Mouse (Mus musculus) splenic B cell, adult 2 months (primary cell): ENCODE data around the gene Sucla2.
"Not testable (repeated sequence)": the region's sequence is repeated elsewhere in the genome, so short reads cannot be mapped to it uniquely, and the experiment has no call there.

ENCODE experiments used
- DNase-seq: peaks from one replicate; pipeline ENCODE4 v3.0.0-alpha.2; 2011; ENCODE audit warnings: low read depth, low spot score
- H3K27me3 ChIP-seq: 2 replicates; pipeline ENCODE4 v1.6.1; 2012; ENCODE audit warnings: mild to moderate bottlenecking, low read length, moderate library complexity, mixed read lengths; ENCODE audit not compliant: control insufficient read depth, poor library complexity, insufficient read depth, severe bottlenecking
- H3K36me3 ChIP-seq: 2 replicates; pipeline ENCODE4 v1.6.1; 2012; ENCODE audit warnings: mild to moderate bottlenecking, low read length, moderate library complexity, mixed read lengths; ENCODE audit not compliant: control insufficient read depth, poor library complexity, insufficient read depth, severe bottlenecking

Gene Sucla2

DNA sequence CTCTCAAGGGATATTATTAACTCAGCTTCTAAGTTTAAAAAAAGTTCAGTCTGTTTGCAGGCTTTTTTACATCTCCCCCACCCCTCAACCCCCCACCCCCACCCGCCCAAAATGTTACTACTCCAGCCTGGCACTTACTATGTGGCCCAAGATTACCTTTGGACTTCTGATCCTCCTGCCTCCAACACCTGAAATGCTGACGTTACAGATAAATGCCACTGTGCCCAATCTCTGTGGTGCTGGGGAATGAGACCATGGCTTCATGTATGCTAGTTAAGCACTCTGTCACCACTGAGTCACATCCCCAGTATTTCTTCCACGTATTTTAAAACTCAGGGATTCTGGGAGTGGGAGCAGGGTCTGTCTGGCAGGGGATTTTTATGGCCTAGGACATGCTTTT lies 25.2 kb downstream of the Sucla2 start:
- no peak for DNase-seq
- no peaks in the 10 kb centered on the region for H3K27me3 ChIP-seq
- no peaks in the 10 kb centered on the region for H3K36me3 ChIP-seq

DNA sequence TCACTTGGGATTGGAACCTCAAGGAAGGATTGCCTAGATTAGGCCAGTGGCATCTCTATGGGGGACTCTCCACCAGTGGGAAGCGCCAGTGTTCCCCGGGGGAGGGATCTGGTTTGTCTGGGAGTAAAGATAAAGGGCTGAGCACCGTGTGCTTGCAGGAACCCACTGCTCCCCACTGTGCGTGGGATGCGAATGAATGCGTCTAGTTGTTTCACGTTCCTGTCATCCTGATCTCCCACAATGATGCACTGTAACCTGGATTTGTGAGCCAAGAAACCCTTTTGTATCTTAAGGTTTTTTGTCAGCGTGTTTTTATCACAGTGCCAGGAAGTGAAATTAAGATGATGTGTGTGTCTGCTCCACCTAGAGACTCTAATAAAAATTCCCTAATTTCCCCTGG lies 25.6 kb downstream of the Sucla2 start:
- H3K27me3 ChIP-seq = no peaks in the 10 kb centered on the region
- no peak for DNase-seq
- no peaks in the 10 kb centered on the region for H3K36me3 ChIP-seq

DNA sequence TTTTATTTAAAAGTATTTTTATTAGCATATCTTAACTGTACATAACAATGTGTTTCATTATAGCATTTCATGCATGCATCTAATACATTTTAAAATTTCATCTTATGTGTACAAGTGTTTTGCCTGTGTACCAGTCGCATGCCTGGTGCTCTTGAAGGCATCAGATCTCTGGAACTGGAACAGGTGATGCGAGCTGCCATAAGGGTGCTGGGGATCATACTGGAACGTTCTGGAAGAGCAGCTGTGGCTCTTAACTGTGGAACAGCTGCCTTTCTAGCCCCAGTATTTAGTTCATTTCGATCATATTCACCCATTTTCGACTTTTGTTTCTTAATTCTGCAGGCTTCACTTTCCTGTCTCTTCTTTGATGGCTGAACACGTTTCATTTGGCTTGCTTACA lies 26.0 kb downstream of the Sucla2 start:
- no peak for DNase-seq
- Histone ChIP-seq H3K36me3 (no peaks in the 10 kb centered on the region), H3K27me3 (no peaks in the 10 kb centered on the region)

DNA sequence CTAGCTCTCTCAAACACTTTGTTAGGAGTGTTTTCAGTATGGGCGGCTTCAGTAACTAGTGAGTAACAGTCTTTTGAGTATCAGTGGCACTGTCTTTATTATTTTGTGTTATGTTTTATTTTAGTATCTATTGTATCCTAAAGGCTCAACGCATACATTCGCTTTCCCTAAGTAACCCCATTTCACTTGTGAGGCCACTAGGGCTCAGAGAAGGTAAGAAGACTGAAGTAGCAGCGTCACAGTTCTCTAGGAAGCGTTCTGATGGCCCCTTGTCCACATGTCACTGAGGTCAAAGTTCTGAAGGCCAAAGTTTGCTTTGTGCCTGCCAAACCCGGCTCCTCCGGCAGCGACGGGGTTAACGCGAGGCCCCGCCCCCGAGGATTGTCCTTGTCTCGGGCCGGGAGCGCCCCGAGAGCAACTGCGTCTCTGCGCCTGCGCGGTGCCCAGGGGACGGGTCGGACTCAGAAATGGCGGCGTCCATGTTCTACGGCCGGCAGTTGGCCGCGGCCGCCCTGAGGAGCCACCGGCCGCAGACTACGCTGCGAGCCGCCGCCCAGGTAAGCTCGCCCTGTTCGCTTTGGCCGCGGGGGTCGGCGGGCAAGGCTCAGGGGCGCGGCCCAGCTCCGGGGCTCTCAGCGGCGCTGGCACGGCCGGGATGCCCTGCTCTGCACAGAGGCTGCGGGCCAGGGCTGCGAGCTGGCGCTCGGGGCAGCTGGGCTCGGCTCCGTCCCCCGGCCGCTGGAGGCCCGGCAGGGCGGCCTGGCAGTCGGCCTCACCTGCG lies 27.4 kb downstream of the Sucla2 start:
- no peaks in the 10 kb centered on the region for H3K27me3 ChIP-seq
- DNase-seq = peak; percentile 95
- H3K36me3 ChIP-seq = no peaks in the 10 kb centered on the region

DNA sequence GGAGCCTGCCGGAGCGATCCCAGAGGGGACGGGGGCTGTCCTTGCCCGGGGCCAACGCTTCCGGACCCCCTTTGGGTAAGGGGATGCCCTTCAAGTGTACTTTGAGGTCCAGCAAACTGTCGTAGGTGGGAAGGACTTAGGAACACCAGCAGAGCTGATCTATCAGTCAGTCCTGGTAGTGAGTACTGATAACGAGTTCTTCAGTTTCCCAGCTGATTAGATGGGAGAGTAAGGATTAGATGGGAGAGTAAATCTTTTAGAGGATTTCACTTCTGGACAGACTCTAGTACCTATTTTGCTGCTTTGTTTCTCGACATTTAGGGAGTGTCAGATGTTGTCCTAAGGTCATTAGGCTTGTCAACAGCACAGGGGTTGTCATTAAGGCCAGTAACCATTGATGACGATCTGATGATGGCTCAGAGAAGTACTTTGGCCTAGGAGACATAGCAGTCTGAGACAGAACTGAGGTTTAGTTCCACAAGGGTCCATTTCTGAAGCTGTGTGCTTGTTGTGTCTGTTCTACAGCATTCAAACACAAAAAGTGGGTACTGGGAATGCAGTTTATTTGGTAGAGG lies 28.1 kb downstream of the Sucla2 start:
- Histone ChIP-seq H3K36me3 (no peaks in the 10 kb centered on the region), H3K27me3 (no peaks in the 10 kb centered on the region)
- peak; percentile 3 for DNase-seq

DNA sequence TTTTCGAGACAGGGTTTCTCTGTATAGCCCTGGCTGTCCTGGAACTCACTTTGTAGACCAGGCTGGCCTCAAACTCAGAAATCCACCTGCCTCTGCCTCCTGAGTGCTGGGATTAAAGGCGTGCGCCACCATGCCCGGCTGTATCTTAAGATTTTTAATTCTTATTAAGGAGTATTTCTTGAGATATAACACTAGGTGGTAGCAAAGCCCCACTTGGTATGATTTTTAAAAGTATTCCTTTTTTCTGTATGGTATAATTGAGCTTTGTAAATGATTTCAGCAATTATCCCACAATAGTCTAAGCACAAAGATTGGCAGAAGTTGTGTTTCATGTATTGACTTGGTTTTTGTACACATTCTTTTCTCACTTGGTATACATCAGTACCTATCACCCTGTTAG lies 44.7 kb downstream of the Sucla2 start:
- not testable (repeated sequence) for DNase-seq, H3K27me3 ChIP-seq, H3K36me3 ChIP-seq

DNA sequence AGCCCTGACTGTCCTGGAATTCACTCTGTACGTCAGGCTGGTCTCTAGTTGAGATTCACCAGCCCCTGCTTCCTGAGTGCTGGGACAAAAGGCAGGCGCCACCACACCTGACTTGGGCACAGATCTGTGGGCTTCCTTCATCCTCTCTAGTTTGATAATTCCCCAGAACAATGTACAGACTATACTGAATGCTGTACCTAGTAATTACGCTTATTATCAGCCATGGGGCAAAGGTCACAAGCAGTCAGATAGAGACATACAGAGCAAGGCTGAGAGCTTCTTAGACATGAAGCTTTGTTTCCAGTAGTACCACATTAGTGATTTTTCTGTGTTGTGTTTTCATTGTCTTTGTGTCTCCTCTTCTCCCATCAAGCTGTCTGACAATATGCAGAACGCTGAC lies 46.0 kb downstream of the Sucla2 start:
- no peaks in the 10 kb centered on the region for H3K27me3 ChIP-seq
- no peak for DNase-seq
- no peaks in the 10 kb centered on the region; the same call in 1 of the 2 replicates for H3K36me3 ChIP-seq

DNA sequence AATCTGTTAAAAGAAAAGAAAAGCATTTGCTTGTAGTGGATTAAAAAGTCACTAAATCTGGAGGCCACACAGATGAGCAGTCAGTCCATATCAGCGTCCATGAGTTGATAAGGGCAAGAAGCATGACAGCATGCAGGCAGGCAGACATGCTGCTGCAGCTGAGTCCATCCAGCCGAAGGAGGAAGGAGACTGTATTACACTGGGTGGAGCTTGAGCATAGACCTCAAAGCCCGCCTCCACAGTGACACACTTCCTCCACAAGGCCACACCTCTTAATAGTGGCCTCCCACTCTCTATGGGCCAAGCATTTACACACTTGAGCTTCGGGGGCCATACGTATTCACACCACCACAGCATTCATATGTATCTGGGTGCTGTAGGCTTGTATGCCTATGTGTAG lies 48.9 kb downstream of the Sucla2 start:
- no peak for DNase-seq
- Histone ChIP-seq H3K36me3 (no peaks in the 10 kb centered on the region; the same call in 1 of the 2 replicates), H3K27me3 (no peaks in the 10 kb centered on the region)

DNA sequence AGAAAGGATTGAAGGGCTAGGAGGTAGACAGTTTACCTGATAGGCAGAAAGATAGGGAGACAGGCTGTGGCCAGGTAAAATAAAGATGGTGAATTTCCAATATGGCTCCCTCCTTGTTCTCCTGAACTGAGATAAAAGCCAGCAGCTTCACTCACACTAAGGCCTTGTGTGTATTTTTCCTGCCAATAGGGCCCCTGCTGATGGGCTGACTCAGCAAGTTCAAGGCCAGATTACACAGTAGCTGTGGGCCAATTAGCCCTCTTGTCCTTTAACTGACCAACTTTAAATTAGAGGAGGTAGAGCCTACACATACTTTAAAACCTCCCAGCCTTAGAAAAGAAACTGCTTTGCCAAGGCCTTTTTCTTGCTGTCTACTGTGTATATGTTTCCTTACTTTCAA lies 51.2 kb downstream of the Sucla2 start:
- no peak for DNase-seq
- Histone ChIP-seq H3K27me3 (no peaks in the 10 kb centered on the region), H3K36me3 (peaks cover 1% of the 10 kb centered on the region)

DNA sequence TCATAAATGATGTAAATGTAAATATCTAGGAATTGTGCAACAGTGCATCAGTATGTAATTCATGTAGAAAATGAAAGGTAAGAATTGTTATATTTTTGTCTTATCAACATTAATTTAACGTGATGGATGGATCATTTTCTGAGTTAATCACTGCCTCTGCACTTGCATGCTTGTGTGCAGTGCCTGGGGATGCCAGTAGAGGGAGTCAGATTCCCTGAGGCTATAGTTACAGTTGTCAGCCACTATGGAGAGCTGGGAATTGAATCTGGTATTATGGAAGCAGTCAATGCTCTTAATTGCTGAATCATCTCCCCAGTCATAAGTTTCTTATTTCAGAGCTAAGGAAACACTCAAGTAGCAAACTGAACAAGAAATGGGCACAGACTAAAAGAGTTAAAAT lies 63.0 kb downstream of the Sucla2 start:
- H3K36me3 ChIP-seq = peaks cover 4% of the 10 kb centered on the region; the same call in 1 of the 2 replicates
- H3K27me3 ChIP-seq = no peaks in the 10 kb centered on the region
- peak; percentile 15 for DNase-seq

DNA sequence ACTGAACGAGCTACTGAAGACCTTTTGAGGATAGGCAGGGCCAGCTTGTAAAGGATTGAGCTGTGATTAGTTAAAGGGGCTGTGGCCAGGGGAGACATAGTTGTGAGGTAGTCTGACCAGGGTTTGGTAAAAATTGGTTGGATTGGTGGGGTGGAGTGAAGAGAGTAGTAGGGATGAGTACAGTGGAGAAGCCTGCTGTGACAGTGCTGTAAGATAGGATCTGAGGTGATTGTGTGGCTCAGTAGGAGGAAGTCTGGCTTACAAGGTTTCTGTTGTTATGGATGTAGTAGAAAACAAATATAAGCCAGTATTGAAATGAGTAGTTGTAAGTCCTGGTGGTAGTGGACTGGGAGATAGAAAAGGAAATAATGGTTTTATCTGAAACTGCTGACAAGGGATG lies 67.0 kb downstream of the Sucla2 start:
- Histone ChIP-seq H3K27me3 (no peaks in the 10 kb centered on the region), H3K36me3 (0 out of 2 replicates have a peak, but pooled peaks cover 2% of the 10 kb centered on the region)
- DNase-seq = no peak

DNA sequence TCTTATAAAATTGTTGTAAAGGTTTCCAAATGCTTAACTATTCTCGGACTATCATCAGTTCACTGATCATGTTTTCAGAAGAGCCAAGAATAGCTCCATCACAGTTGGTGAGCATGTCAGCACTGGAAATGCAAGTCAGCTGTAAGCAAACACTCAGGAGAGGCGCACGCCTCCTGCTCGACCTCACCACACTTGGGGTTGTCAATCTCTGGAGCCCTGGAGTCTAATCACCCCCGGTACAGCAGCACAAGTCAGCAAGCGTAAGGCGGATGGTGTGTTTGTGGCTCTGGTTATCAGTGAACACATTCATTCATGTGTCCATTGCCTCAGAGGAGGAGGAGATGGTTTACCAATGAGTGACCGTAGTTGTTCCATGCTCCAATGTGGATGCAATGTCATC lies 74.6 kb downstream of the Sucla2 start:
- DNase-seq = no peak

DNA sequence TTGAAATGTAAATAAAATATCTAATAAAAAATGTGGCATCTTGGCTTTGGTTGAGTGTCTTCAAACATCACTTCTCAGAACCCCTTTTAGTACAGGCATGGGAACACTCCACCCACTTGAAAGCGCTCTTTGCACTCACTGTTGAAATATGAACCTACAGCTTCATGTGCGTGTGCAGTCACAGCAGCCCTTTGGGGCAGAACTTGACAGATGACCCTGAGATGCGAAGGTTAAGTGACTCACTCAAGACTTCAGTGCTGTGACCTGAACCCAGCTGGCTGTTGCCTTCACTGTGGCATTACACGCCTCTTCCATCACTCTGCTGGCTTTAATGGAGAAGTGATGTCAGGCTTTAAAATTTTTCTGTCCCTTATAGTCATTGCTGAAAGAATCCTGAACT lies 82.6 kb downstream of the Sucla2 start:
- H3K36me3 ChIP-seq = no peaks in the 10 kb centered on the region
- DNase-seq = no peak
- H3K27me3 ChIP-seq = no peaks in the 10 kb centered on the region

More for the DNA sequence above, 74.6 kb downstream of the Sucla2 start:
- H3K36me3 ChIP-seq = no peaks in the 10 kb centered on the region
- H3K27me3 ChIP-seq = no peaks in the 10 kb centered on the region

DNA sequence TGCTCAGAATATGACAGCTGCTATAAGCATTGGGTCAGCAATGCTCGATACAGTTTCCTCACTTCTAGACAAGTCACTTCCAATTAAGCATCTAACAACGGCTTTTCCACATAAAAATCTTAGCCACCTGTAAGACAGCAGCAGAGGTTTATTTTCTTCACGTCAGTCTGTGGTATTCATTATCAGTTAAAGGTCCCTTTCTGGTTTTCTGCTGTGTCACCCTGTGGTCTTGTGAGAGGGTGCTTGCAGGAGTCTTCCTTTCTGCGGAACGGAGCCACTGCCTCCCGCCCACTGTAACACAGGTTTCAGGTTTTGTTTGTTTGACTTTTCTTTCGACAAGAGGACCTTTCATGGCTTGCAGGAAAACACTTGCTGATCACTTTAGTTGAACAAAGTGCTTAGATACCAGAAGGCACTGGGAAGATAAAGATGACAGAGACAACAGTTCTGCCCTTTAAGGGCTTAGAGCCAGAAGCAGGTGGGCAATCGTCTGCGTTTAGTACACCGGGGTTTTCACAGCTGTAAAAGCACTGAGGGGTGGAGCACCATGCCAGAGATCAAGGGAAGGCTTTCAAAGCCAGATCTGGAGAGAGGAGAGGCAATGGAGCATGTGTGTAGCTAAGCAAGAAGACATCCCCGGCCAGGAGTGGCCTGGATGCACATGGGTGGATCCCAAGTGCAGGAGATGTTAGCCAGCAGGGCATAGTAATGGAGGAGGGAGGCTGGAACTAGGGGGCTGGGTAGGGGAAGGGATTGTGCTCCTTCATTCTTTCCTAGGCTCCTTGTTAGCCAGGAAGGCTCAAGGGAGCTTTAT lies 83.8 kb downstream of the Sucla2 start:
- no peaks in the 10 kb centered on the region for H3K27me3 ChIP-seq
- no peak for DNase-seq
- no peaks in the 10 kb centered on the region for H3K36me3 ChIP-seq

DNA sequence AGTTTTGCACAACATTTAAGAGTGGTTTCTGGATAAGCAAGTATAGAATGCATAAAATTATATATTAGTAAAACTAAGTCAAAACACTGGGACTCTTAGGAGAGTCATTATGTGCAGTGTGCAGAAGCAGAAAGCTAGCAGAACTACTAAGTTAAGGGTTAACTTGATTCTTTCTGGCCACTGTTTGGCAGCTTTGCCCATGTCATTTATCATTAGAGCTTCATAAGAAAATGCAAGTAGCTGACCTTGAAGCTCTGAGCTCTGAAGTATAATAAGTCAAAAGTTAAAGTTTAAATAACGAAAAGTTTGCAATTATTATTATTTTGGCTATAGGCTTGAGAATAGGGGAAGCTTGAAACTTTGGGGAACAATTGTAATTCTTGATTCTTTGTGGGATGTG lies 89.8 kb downstream of the Sucla2 start:
- H3K36me3 ChIP-seq, DNase-seq, H3K27me3 ChIP-seq: not testable (repeated sequence)
